Mouse (Mus musculus) liver, embryonic 11.5 days (tissue): ENCODE results near the gene Rb1. TPM values are rescaled to one million over a fixed set of nuclear protein-coding genes. Genes with fewer than 3 reads are reported as not detected.

Experiments
- ATAC-seq: fragments of 200-750 bp; cut with Nextera tagmentation; replicated peaks from 2 replicates; pipeline ENCODE4 v1.8.0; 2017; ENCODE audit warnings: moderate number of reproducible peaks, mild to moderate bottlenecking, moderate TSS enrichment, moderate library complexity; ENCODE audit not compliant: low FRiP score
- DNase-seq: peaks from one replicate; pipeline ENCODE4 v3.0.0-alpha.2; 2017; ENCODE audit warnings: low spot score
- H3K27ac ChIP-seq: fragments of 300-500 bp; sonication (generic); 2 replicates; pipeline ENCODE4 v1.5.1; 2014; ENCODE audit warnings: mild to moderate bottlenecking, low read depth, low read length, control low read depth
- H3K27me3 ChIP-seq: fragments of 300-500 bp; sonication (generic); replicated peaks from 2 replicates; pipeline ENCODE4 v1.6.1; 2014; ENCODE audit warnings: low read length, mixed read lengths; ENCODE audit not compliant: control insufficient read depth, insufficient read depth
- H3K36me3 ChIP-seq: fragments of 300-500 bp; sonication (generic); 2 replicates; pipeline ENCODE4 v1.6.1; 2014; ENCODE audit warnings: mild to moderate bottlenecking, low read length, moderate library complexity, mixed read lengths; ENCODE audit not compliant: control insufficient read depth, insufficient read depth
- H3K4me1 ChIP-seq: fragments of 300-500 bp; sonication (generic); replicated peaks from 2 replicates; pipeline ENCODE4 v1.6.1; 2014; ENCODE audit warnings: low read length, mixed read lengths; ENCODE audit not compliant: control insufficient read depth, insufficient read depth
- H3K4me2 ChIP-seq: fragments of 300-500 bp; sonication (generic); 2 replicates; pipeline ENCODE4 v1.6.1; 2014; ENCODE audit warnings: mild to moderate bottlenecking, control low read depth, moderate library complexity
- H3K4me3 ChIP-seq: fragments of 300-500 bp; sonication (generic); 2 replicates; pipeline ENCODE4 v1.5.1; 2014; ENCODE audit warnings: low read depth, low read length, control low read depth
- H3K9ac ChIP-seq: fragments of 300-500 bp; sonication (generic); 2 replicates; pipeline ENCODE4 v1.6.1; 2014; ENCODE audit warnings: low read depth, low read length, control low read depth
- H3K9me3 ChIP-seq: fragments of 300-500 bp; sonication (generic); 2 replicates; pipeline ENCODE4 v1.6.1; 2016; ENCODE audit warnings: low read length, inconsistent platforms, mixed read lengths; ENCODE audit not compliant: control insufficient read depth
- WGBS: fragments of 180-500 bp; shearing (Covaris S2); extraction: QIAGEN DNeasy Blood & Tissue Kit; methylation state at CpG from one replicate; pipeline ENCODE4 v1.1.7; 2014; 5-methylcytosine and 5-hydroxymethylcytosine counted together
- polyA plus RNA-seq: library from polyadenylated mRNA; unstranded; fragments of >200 nt; fragmentation: Nextera tagmentation; extraction: Ambion mirVana; gene quantifications from 2 replicates; pipeline ENCODE4 v1.2.1, GENCODE M21; 2014

Gene Rb1
- polyA plus RNA-seq, 1 experiment from 2014 or later = 22.3 TPM

GRCm38 (mm10) chr14:73303193-73303592, 22.4 kb downstream of the Rb1 start:
- Histone ChIP-seq H3K4me2 (no peak overlapping the region), H3K27me3 (no peaks in the 10 kb centered on the region), H3K4me1 (no peaks in the 10 kb centered on the region), H3K27ac (no peak overlapping the region), H3K4me3 (no peak overlapping the region), H3K9me3 (no peaks in the 10 kb centered on the region), H3K36me3 (no peaks in the 10 kb centered on the region), H3K9ac (no peak overlapping the region)
- WGBS = 33% methylated on average over 3 of the region's 3 CpGs
- no peak for DNase-seq
- ATAC-seq = no peak

- Histone ChIP-seq H3K36me3 (no peaks in the 10 kb centered on the region), H3K4me2 (no peak overlapping the region), H3K9ac (no peak overlapping the region), H3K27me3 (no peaks in the 10 kb centered on the region), H3K27ac (no peak overlapping the region), H3K4me1 (no peaks in the 10 kb centered on the region), H3K9me3 (no peaks in the 10 kb centered on the region), H3K4me3 (no peak overlapping the region)
- ATAC-seq (no peak; the same call in 1 of the 2 replicates), DNase-seq (no peak)
- 59% methylated on average over 4 of the region's 4 CpGs for WGBS
These were observed 23.8 kb downstream of the Rb1 start for GRCm38 (mm10) chr14:73301856-73302255.

GRCm38 (mm10) chr14:73295512-73295911, 30.1 kb downstream of the Rb1 start:
- no peaks in the 10 kb centered on the region for H3K9me3 ChIP-seq
- no peaks in the 10 kb centered on the region for H3K4me1 ChIP-seq
- 59% methylated on average over 2 of the region's 2 CpGs for WGBS
- H3K27ac ChIP-seq = no peak overlapping the region
- DNase-seq (no peak), ATAC-seq (no peak)
- no peaks in the 10 kb centered on the region for H3K27me3 ChIP-seq
- no peaks in the 10 kb centered on the region for H3K36me3 ChIP-seq
- H3K4me2 ChIP-seq = no peak overlapping the region
- no peak overlapping the region for H3K9ac ChIP-seq
- H3K4me3 ChIP-seq = no peak overlapping the region

GRCm38 (mm10) chr14:73293616-73294015, 32.0 kb downstream of the Rb1 start:
- no peaks in the 10 kb centered on the region for H3K27me3 ChIP-seq
- H3K4me2 ChIP-seq = no peak overlapping the region
- DNase-seq (no peak), ATAC-seq (no peak)
- no peaks in the 10 kb centered on the region for H3K9me3 ChIP-seq
- no peak overlapping the region for H3K27ac ChIP-seq
- no peaks in the 10 kb centered on the region for H3K4me1 ChIP-seq
- no peak overlapping the region for H3K4me3 ChIP-seq
- H3K36me3 ChIP-seq = no peaks in the 10 kb centered on the region
- H3K9ac ChIP-seq = no peak overlapping the region
- WGBS = 82% methylated on average over 2 of the region's 2 CpGs

GRCm38 (mm10) chr14:73292434-73292833, 33.2 kb downstream of the Rb1 start:
- no peak overlapping the region for H3K4me3 ChIP-seq
- DNase-seq (no peak), ATAC-seq (no peak)
- H3K9ac ChIP-seq = no peak overlapping the region
- H3K4me2 ChIP-seq = no peak overlapping the region
- H3K36me3 ChIP-seq = no peaks in the 10 kb centered on the region
- no peak overlapping the region for H3K27ac ChIP-seq
- WGBS = 75% methylated on average over 1 of the region's 1 CpGs
- no peaks in the 10 kb centered on the region for H3K27me3 ChIP-seq
- no peaks in the 10 kb centered on the region for H3K9me3 ChIP-seq
- H3K4me1 ChIP-seq = no peaks in the 10 kb centered on the region

- H3K36me3 ChIP-seq = no peaks in the 10 kb centered on the region
- H3K9ac ChIP-seq = no peak overlapping the region
- H3K27me3 ChIP-seq = no peaks in the 10 kb centered on the region
These were observed 35.7 kb downstream of the Rb1 start for GRCm38 (mm10) chr14:73289915-73290314.

GRCm38 (mm10) chr14:73280996-73281395, 44.6 kb downstream of the Rb1 start:
- H3K27ac ChIP-seq = no peak overlapping the region
- no peaks in the 10 kb centered on the region for H3K36me3 ChIP-seq
- DNase-seq (no peak), ATAC-seq (no peak)
- H3K4me2 ChIP-seq = no peak overlapping the region
- H3K4me3 ChIP-seq = no peak overlapping the region
- H3K9me3 ChIP-seq = no peaks in the 10 kb centered on the region
- 45% methylated on average over 1 of the region's 1 CpGs for WGBS
- no peaks in the 10 kb centered on the region for H3K4me1 ChIP-seq
- H3K27me3 ChIP-seq = no peaks in the 10 kb centered on the region
- H3K9ac ChIP-seq = no peak overlapping the region

More at GRCm38 (mm10) chr14:73289915-73290314, 35.7 kb downstream of the Rb1 start:
- 68% methylated on average over 2 of the region's 2 CpGs for WGBS
- no peak overlapping the region for H3K4me2 ChIP-seq
- no peaks in the 10 kb centered on the region for H3K4me1 ChIP-seq
- no peak for ATAC-seq
- H3K9me3 ChIP-seq = no peaks in the 10 kb centered on the region
- no peak overlapping the region for H3K27ac ChIP-seq
- no peak for DNase-seq
- no peak overlapping the region for H3K4me3 ChIP-seq

- H3K36me3 ChIP-seq = no peaks in the 10 kb centered on the region
- 84% methylated on average over 6 of the region's 6 CpGs for WGBS
- no peaks in the 10 kb centered on the region for H3K4me1 ChIP-seq
- H3K4me3 ChIP-seq = no peak overlapping the region
- H3K4me2 ChIP-seq = no peak overlapping the region
- no peaks in the 10 kb centered on the region for H3K9me3 ChIP-seq
- DNase-seq (no peak), ATAC-seq (no peak)
- no peaks in the 10 kb centered on the region for H3K27me3 ChIP-seq
- H3K27ac ChIP-seq = no peak overlapping the region
- H3K9ac ChIP-seq = no peak overlapping the region
These were observed 46.5 kb downstream of the Rb1 start for GRCm38 (mm10) chr14:73279096-73279495.

GRCm38 (mm10) chr14:73271807-73272206, 53.8 kb downstream of the Rb1 start:
- WGBS = 88% methylated on average over 5 of the region's 5 CpGs
- ATAC-seq = no peak
- Histone ChIP-seq H3K27ac (no peak overlapping the region), H3K9me3 (no peaks in the 10 kb centered on the region), H3K9ac (no peak overlapping the region), H3K4me3 (no peak overlapping the region), H3K36me3 (no peaks in the 10 kb centered on the region), H3K4me1 (no peaks in the 10 kb centered on the region), H3K4me2 (no peak overlapping the region), H3K27me3 (no peaks in the 10 kb centered on the region)
- no peak for DNase-seq
